Mouse (Mus musculus) forebrain, embryonic 13.5 days (tissue): ENCODE data around the gene Narf. TPM values are rescaled to one million over a fixed set of nuclear protein-coding genes. Genes with fewer than 3 reads are reported as not detected.

Experiments
- ATAC-seq: fragments of 200-750 bp; cut with Nextera tagmentation; 2 replicates; pipeline ENCODE4 v1.8.0; 2017
- H3K27ac ChIP-seq: fragments of 300-500 bp; sonication (generic); 2 replicates; pipeline ENCODE4 v1.5.1; 2015; ENCODE audit warnings: inconsistent platforms, mild to moderate bottlenecking, moderate library complexity
- H3K27me3 ChIP-seq: fragments of 300-500 bp; sonication (generic); 2 replicates; pipeline ENCODE4 v1.6.1; 2015; ENCODE audit warnings: mild to moderate bottlenecking, inconsistent platforms
- H3K36me3 ChIP-seq: fragments of 300-500 bp; sonication (generic); 2 replicates; pipeline ENCODE4 v1.6.1; 2015; ENCODE audit warnings: mild to moderate bottlenecking, inconsistent platforms; ENCODE audit not compliant: poor library complexity, severe bottlenecking
- H3K4me1 ChIP-seq: fragments of 300-500 bp; sonication (generic); 2 replicates; pipeline ENCODE4 v1.6.1; 2015; ENCODE audit warnings: inconsistent platforms
- H3K4me2 ChIP-seq: fragments of 300-500 bp; sonication (generic); 2 replicates; pipeline ENCODE4 v1.6.1; 2015; ENCODE audit warnings: inconsistent platforms, mild to moderate bottlenecking, moderate library complexity
- H3K4me3 ChIP-seq: fragments of 300-500 bp; sonication (generic); 2 replicates; pipeline ENCODE4 v1.5.1; 2015; ENCODE audit warnings: mild to moderate bottlenecking, inconsistent platforms
- H3K9ac ChIP-seq: fragments of 300-500 bp; sonication (generic); 2 replicates; pipeline ENCODE4 v1.6.1; 2015; ENCODE audit warnings: mild to moderate bottlenecking, inconsistent platforms
- H3K9me3 ChIP-seq: fragments of 300-500 bp; sonication (generic); replicated peaks from 2 replicates; pipeline ENCODE4 v1.6.1; 2016; ENCODE audit warnings: inconsistent platforms
- WGBS: fragments of 180-500 bp; shearing (Covaris S2); methylation state at CpG from one replicate; pipeline ENCODE4 v1.1.7; 2015; 5-methylcytosine and 5-hydroxymethylcytosine counted together
- polyA plus RNA-seq: library from polyadenylated mRNA; unstranded; fragments of >200 nt; fragmentation: Nextera tagmentation; extraction: Ambion mirVana; gene quantifications from 2 replicates; pipeline ENCODE4 v1.2.1, GENCODE M21; 2015

Narf gene
- polyA plus RNA-seq, 1 experiment from 2014 or later = 74.0 TPM

GRCm38 (mm10) chr11:121250196-121250595 lies 13.1 kb downstream of the Narf start:
- Histone ChIP-seq H3K27me3 (no peaks in the 10 kb centered on the region), H3K36me3 (peaks cover 98% of the 10 kb centered on the region), H3K4me3 (no peak overlapping the region), H3K27ac (no peak overlapping the region), H3K9me3 (no peaks in the 10 kb centered on the region), H3K9ac (no peak overlapping the region), H3K4me1 (no peaks in the 10 kb centered on the region), H3K4me2 (no peak overlapping the region)
- no peak for ATAC-seq
- 92% methylated on average over 8 of the region's 8 CpGs for WGBS

GRCm38 (mm10) chr11:121259160-121260100 lies 22.4 kb downstream of the Narf start, which contains the start of gene Foxk2:
Gene Foxk2 (plus strand): TSS chr11:121259990.
- Histone ChIP-seq H3K27ac (peak within 1 kb of the TSS; percentile 91), H3K4me2 (peak within 1 kb of the TSS; percentile 97), H3K4me1 (peaks cover 22% of the 10 kb centered on the region), H3K4me3 (peak within 1 kb of the TSS; percentile 100), H3K36me3 (peaks cover 45% of the 10 kb centered on the region), H3K27me3 (no peaks in the 10 kb centered on the region), H3K9me3 (no peaks in the 10 kb centered on the region), H3K9ac (peak within 1 kb of the TSS; percentile 99)
- WGBS = under 1% methylated on average over 90 of the region's 91 CpGs
- ATAC-seq = peak; percentile 99

- peak overlapping the region; percentile 99 for H3K9ac ChIP-seq
- peaks cover 44% of the 10 kb centered on the region for H3K36me3 ChIP-seq
- peaks cover 22% of the 10 kb centered on the region for H3K4me1 ChIP-seq
- ATAC-seq = 0 out of 2 replicates have a peak, but pooled peaks have one; percentile 1
- peak overlapping the region; percentile 97 for H3K4me2 ChIP-seq
- H3K4me3 ChIP-seq = peak overlapping the region; percentile 100
- no peaks in the 10 kb centered on the region for H3K9me3 ChIP-seq
- under 1% methylated on average over 58 of the region's 60 CpGs for WGBS
- no peaks in the 10 kb centered on the region for H3K27me3 ChIP-seq
- peak overlapping the region; percentile 57 for H3K27ac ChIP-seq
These were observed 23.3 kb downstream of the Narf start for GRCm38 (mm10) chr11:121260211-121260906.

- H3K36me3 ChIP-seq = peaks cover 44% of the 10 kb centered on the region
- H3K4me3 ChIP-seq = peak overlapping the region; percentile 100
- whole genome bisulfite sequencing = 45% methylated on average over 2 of the region's 2 CpGs
- H3K9me3 ChIP-seq = no peaks in the 10 kb centered on the region
- H3K4me1 ChIP-seq = peaks cover 22% of the 10 kb centered on the region
- H3K4me2 ChIP-seq = peak overlapping the region; percentile 97
- ATAC-seq = no peak
- no peaks in the 10 kb centered on the region for H3K27me3 ChIP-seq
- H3K27ac ChIP-seq = no peak overlapping the region
- H3K9ac ChIP-seq = peak overlapping the region; percentile 99
These were observed 24.0 kb downstream of the Narf start for GRCm38 (mm10) chr11:121261074-121261473.

GRCm38 (mm10) chr11:121277516-121277915 lies 40.5 kb downstream of the Narf start:
- 95% methylated on average over 8 of the region's 8 CpGs for WGBS
- Histone ChIP-seq H3K36me3 (peaks cover 23% of the 10 kb centered on the region), H3K9ac (no peak overlapping the region), H3K4me3 (no peak overlapping the region), H3K4me1 (peaks cover 3% of the 10 kb centered on the region; the same call in 1 of the 2 replicates), H3K9me3 (no peaks in the 10 kb centered on the region), H3K27ac (no peak overlapping the region), H3K27me3 (no peaks in the 10 kb centered on the region), H3K4me2 (no peak overlapping the region)
- no peak for ATAC-seq

GRCm38 (mm10) chr11:121278011-121278410 lies 41.0 kb downstream of the Narf start:
- H3K4me1 ChIP-seq = peaks cover 3% of the 10 kb centered on the region; the same call in 1 of the 2 replicates
- peaks cover 21% of the 10 kb centered on the region for H3K36me3 ChIP-seq
- no peak overlapping the region for H3K9ac ChIP-seq
- no peaks in the 10 kb centered on the region for H3K27me3 ChIP-seq
- no peak overlapping the region for H3K27ac ChIP-seq
- WGBS = 91% methylated on average over 3 of the region's 3 CpGs
- H3K4me2 ChIP-seq = no peak overlapping the region
- no peak overlapping the region for H3K4me3 ChIP-seq
- no peak for ATAC-seq
- H3K9me3 ChIP-seq = no peaks in the 10 kb centered on the region

GRCm38 (mm10) chr11:121282911-121283310 lies 45.9 kb downstream of the Narf start:
- H3K9me3 ChIP-seq = no peaks in the 10 kb centered on the region
- no peak for ATAC-seq
- peaks cover 3% of the 10 kb centered on the region; the same call in 1 of the 2 replicates for H3K4me1 ChIP-seq
- H3K27me3 ChIP-seq = no peaks in the 10 kb centered on the region
- no peak overlapping the region for H3K9ac ChIP-seq
- H3K4me2 ChIP-seq = no peak overlapping the region
- no peak overlapping the region for H3K27ac ChIP-seq
- H3K4me3 ChIP-seq = no peak overlapping the region
- H3K36me3 ChIP-seq = peaks cover 34% of the 10 kb centered on the region
- WGBS = 79% methylated on average over 6 of the region's 6 CpGs

GRCm38 (mm10) chr11:121289859-121290258 lies 52.8 kb downstream of the Narf start:
- Histone ChIP-seq H3K4me2 (no peak overlapping the region), H3K27ac (no peak overlapping the region), H3K9ac (no peak overlapping the region), H3K4me3 (no peak overlapping the region), H3K27me3 (no peaks in the 10 kb centered on the region), H3K36me3 (peaks cover 91% of the 10 kb centered on the region), H3K4me1 (no peaks in the 10 kb centered on the region), H3K9me3 (no peaks in the 10 kb centered on the region)
- WGBS = 99% methylated on average over 3 of the region's 3 CpGs
- no peak for ATAC-seq

- H3K9me3 ChIP-seq = no peaks in the 10 kb centered on the region
- 94% methylated on average over 5 of the region's 5 CpGs for WGBS
- H3K27ac ChIP-seq = no peak overlapping the region
- no peaks in the 10 kb centered on the region for H3K4me1 ChIP-seq
- H3K4me3 ChIP-seq = no peak overlapping the region
- H3K36me3 ChIP-seq = peaks cover 91% of the 10 kb centered on the region
- H3K4me2 ChIP-seq = no peak overlapping the region
- no peaks in the 10 kb centered on the region for H3K27me3 ChIP-seq
- no peak for ATAC-seq
- H3K9ac ChIP-seq = no peak overlapping the region
These were observed 57.7 kb downstream of the Narf start for GRCm38 (mm10) chr11:121294771-121295170.

- H3K9ac ChIP-seq = no peak overlapping the region
- H3K4me3 ChIP-seq = no peak overlapping the region
- peaks cover 92% of the 10 kb centered on the region for H3K36me3 ChIP-seq
- no peak for ATAC-seq
- no peaks in the 10 kb centered on the region for H3K27me3 ChIP-seq
- H3K9me3 ChIP-seq = no peaks in the 10 kb centered on the region
- WGBS = 92% methylated on average over 8 of the region's 8 CpGs
- no peak overlapping the region for H3K27ac ChIP-seq
- H3K4me1 ChIP-seq = no peaks in the 10 kb centered on the region
- no peak overlapping the region for H3K4me2 ChIP-seq
These were observed 61.4 kb downstream of the Narf start for GRCm38 (mm10) chr11:121298493-121298892.

GRCm38 (mm10) chr11:121300265-121300664 lies 63.2 kb downstream of the Narf start:
- no peak for ATAC-seq
- H3K4me2 ChIP-seq = no peak overlapping the region
- no peaks in the 10 kb centered on the region for H3K4me1 ChIP-seq
- H3K27ac ChIP-seq = no peak overlapping the region
- H3K36me3 ChIP-seq = peaks cover 94% of the 10 kb centered on the region
- 94% methylated on average over 9 of the region's 9 CpGs for WGBS
- H3K9me3 ChIP-seq = no peaks in the 10 kb centered on the region
- no peak overlapping the region for H3K4me3 ChIP-seq
- H3K27me3 ChIP-seq = no peaks in the 10 kb centered on the region
- H3K9ac ChIP-seq = no peak overlapping the region

- peaks cover 95% of the 10 kb centered on the region for H3K36me3 ChIP-seq
- no peak overlapping the region for H3K27ac ChIP-seq
- no peak overlapping the region for H3K4me2 ChIP-seq
- no peaks in the 10 kb centered on the region for H3K4me1 ChIP-seq
- no peak overlapping the region for H3K4me3 ChIP-seq
- H3K27me3 ChIP-seq = no peaks in the 10 kb centered on the region
- no peak for ATAC-seq
- WGBS = 92% methylated on average over 6 of the region's 6 CpGs
- no peak overlapping the region for H3K9ac ChIP-seq
- H3K9me3 ChIP-seq = no peaks in the 10 kb centered on the region
These were observed 68.3 kb downstream of the Narf start for GRCm38 (mm10) chr11:121305371-121305770.
